Mouse (Mus musculus): ENCODE data around the gene Rcc1. TPM values are rescaled to one million over a fixed set of nuclear protein-coding genes. Genes with fewer than 3 reads are reported as not detected.

Rcc1 gene
- polyA plus RNA-seq (2017; shearing (Covaris generic)): 37.0 TPM

GRCm38 (mm10) chr4:132353481-132353885 is at the start of gene Rcc1:
Rcc1 (minus strand) TSS chr4:132353605.

GRCm38 (mm10) chr4:132329115-132329834 is 24.1 kb downstream of the Rcc1 start, which contains the start of gene Trnau1ap:
Trnau1ap (minus strand) TSS chr4:132329538.

GRCm38 (mm10) chr4:132302939-132303479 is 50.4 kb downstream of the Rcc1 start, which contains the start of gene Rab42:
Rab42 (minus strand) TSS chr4:132303385.

Other genes starting within 250 kb of the Rcc1 start
- 0.07 TPM for gene Oprd1, start 209.1 kb downstream of the Rcc1 start, polyA plus RNA-seq (2017; shearing (Covaris generic))
- 128 TPM for gene Ythdf2, start 141.3 kb downstream of the Rcc1 start, polyA plus RNA-seq (2017; shearing (Covaris generic))
- gene Gmeb1, start 92.0 kb downstream of the Rcc1 start, polyA plus RNA-seq (2017; shearing (Covaris generic)): 5.5 TPM
- gene Taf12, start 79.2 kb downstream of the Rcc1 start, polyA plus RNA-seq (2017; shearing (Covaris generic)): 97.0 TPM
- gene Rab42, start 50.2 kb downstream of the Rcc1 start, polyA plus RNA-seq (2017; shearing (Covaris generic)): 0.39 TPM
- gene Trnau1ap, start 24.1 kb downstream of the Rcc1 start, polyA plus RNA-seq (2017; shearing (Covaris generic)): 55.5 TPM
- 3.7 TPM for gene Phactr4, start 68.9 kb upstream of the Rcc1 start, polyA plus RNA-seq (2017; shearing (Covaris generic))
- gene Med18, start 110.3 kb upstream of the Rcc1 start, polyA plus RNA-seq (2017; shearing (Covaris generic)): 32.0 TPM
- 13.8 TPM for gene Sesn2, start 156.9 kb upstream of the Rcc1 start, polyA plus RNA-seq (2017; shearing (Covaris generic))
- gene Atpif1, start 180.1 kb upstream of the Rcc1 start, polyA plus RNA-seq (2017; shearing (Covaris generic)): 233 TPM
- 230 TPM for gene Dnajc8, start 181.9 kb upstream of the Rcc1 start, polyA plus RNA-seq (2017; shearing (Covaris generic))
- 0.83 TPM for gene Ptafr, start 210.5 kb upstream of the Rcc1 start, polyA plus RNA-seq (2017; shearing (Covaris generic))